Mouse (Mus musculus) liver, adult 2 months (tissue): Measurements from ENCODE around the gene Folr1. TPM values are rescaled to one million over a fixed set of nuclear protein-coding genes. Genes with fewer than 3 reads are reported as not detected.

Source experiments
- DNase-seq: peaks from one replicate; pipeline ENCODE4 v3.0.0-alpha.2; 2011; ENCODE audit warnings: low read depth, low spot score; ENCODE audit errors: extremely low read depth
- H3K27ac ChIP-seq: fragments of 200-500 bp; replicated peaks from 2 replicates; pipeline ENCODE4 v1.5.1; 2012; ENCODE audit warnings: low read depth, mild to moderate bottlenecking, control low read depth, inconsistent platforms, low read length; ENCODE audit not compliant: insufficient read depth
- H3K27me3 ChIP-seq: fragments of 200-500 bp; 2 replicates; pipeline ENCODE4 v1.6.1; 2012; ENCODE audit warnings: mild to moderate bottlenecking, moderate library complexity, low read length, inconsistent platforms; ENCODE audit not compliant: control insufficient read depth, insufficient read depth
- H3K36me3 ChIP-seq: fragments of 200-500 bp; 2 replicates; pipeline ENCODE4 v1.6.1; 2012; ENCODE audit warnings: low read length, inconsistent platforms; ENCODE audit not compliant: control insufficient read depth, insufficient read depth
- H3K4me1 ChIP-seq: fragments of 200-500 bp; 2 replicates; pipeline ENCODE4 v1.6.1; 2011; ENCODE audit warnings: low read length; ENCODE audit not compliant: control insufficient read depth, insufficient read depth
- H3K4me3 ChIP-seq: fragments of 200-500 bp; 2 replicates; pipeline ENCODE4 v1.5.1; 2011; ENCODE audit warnings: low read depth, mild to moderate bottlenecking, control low read depth, low read length, moderate library complexity; ENCODE audit not compliant: insufficient read depth
- H3K79me2 ChIP-seq: fragments of 200-500 bp; 2 replicates; pipeline ENCODE4 v1.6.1; 2012; ENCODE audit warnings: inconsistent platforms, mild to moderate bottlenecking, low read length, moderate library complexity; ENCODE audit not compliant: control insufficient read depth, insufficient read depth
- H3K9ac ChIP-seq: fragments of 200-500 bp; 2 replicates; pipeline ENCODE4 v1.6.1; 2012; ENCODE audit warnings: low read depth, mild to moderate bottlenecking, control low read depth, inconsistent platforms, low read length
- CTCF ChIP-seq: fragments of 200-500 bp; IDR thresholded peaks from 2 replicates; pipeline ENCODE4 v1.5.1; 2011; ENCODE audit warnings: low read depth, low read length, control low read depth
- POLR2A ChIP-seq: fragments of 200-500 bp; IDR thresholded peaks from 2 replicates; pipeline ENCODE4 v1.6.1; 2011; ENCODE audit warnings: low read length, control low read depth; ENCODE audit not compliant: insufficient read depth; ENCODE audit errors: extremely low read depth
- WGBS: fragments of 180-500 bp; shearing (Covaris S2); methylation state at CpG from one replicate; pipeline ENCODE4 v1.1.7; 2018; 5-methylcytosine and 5-hydroxymethylcytosine counted together
- polyA plus RNA-seq: library from polyadenylated mRNA; depleted of rRNA; stranded (reverse); fragments of >200 nt; gene quantifications from 2 replicates; pipeline ENCODE4 v1.2.3, GENCODE M21; 2012
- total RNA-seq: library from RNA; depleted of rRNA; stranded (reverse); fragments of >200 nt; gene quantifications from 2 replicates; pipeline ENCODE4 v1.2.3, GENCODE M21; 2014

The Folr1 gene
- total and polyA plus RNA-seq, 2 experiments, result 0.23 TPM; not detected in 1

DNA sequence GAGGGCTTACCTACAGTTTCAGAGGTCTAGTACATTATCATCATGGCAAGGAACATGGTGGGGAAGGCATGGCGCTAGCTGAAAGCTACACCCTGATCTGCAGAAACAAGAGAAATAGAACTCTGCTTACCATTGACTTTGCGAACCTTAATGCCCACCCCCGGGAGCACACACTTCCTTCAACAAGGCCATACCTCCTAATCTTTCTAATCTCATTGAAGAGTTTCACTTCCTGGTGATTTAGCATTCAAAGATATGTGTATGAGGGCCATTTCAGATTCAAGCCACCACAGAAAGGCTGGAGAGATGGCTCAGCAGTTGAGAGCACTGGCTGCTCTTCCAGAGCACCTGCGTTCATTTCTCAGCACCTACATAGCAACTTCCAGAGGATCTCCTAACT is 13.5 kb downstream of the Folr1 start, which contains the start of gene Folr2:
Gene Folr2 (minus strand): TSS at position 101 of the 400 bp plus-strand sequence.
- Histone ChIP-seq H3K4me3 (no peak within 1 kb of the TSS), H3K36me3 (no peaks in the 10 kb centered on the region), H3K79me2 (no peaks in the 10 kb centered on the region), H3K27ac (no peak within 1 kb of the TSS), H3K27me3 (no peaks in the 10 kb centered on the region), H3K4me1 (no peaks in the 10 kb centered on the region), H3K9ac (no peak within 1 kb of the TSS)
- WGBS, result 88% methylated on average over 4 of the region's 4 CpGs
- TF ChIP-seq CTCF (no peak), POLR2A (no peak)
- no peak for DNase-seq

DNA sequence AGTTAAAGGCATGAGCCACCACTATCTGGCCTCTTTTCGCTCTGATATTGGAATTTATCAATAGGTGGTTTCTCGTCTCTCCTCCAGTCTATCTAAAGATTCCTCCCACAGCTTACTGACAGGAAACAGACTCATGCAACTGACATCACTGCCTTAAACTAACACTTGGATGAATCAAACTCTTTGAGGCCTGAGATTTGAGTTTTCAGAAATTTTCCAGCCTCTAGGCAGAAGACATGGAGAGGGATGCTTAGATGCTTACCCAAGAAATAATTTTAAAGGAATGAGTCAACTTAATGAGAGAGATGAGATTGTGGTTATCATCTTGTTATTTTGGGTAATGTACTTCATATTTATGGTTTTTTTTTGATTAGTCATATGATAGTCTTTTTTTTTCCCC is 16.8 kb downstream of the Folr1 start:
- H3K9ac ChIP-seq, result no peak overlapping the region
- H3K27me3 ChIP-seq, result no peaks in the 10 kb centered on the region
- H3K36me3 ChIP-seq, result no peaks in the 10 kb centered on the region
- H3K4me3 ChIP-seq, result no peak overlapping the region
- no peaks in the 10 kb centered on the region for H3K79me2 ChIP-seq
- DNase-seq, result no peak
- H3K4me1 ChIP-seq, result peaks cover under 1% of the 10 kb centered on the region; the same call in 1 of the 2 replicates
- WGBS, result 83% methylated on average over 2 of the region's 2 CpGs
- TF ChIP-seq CTCF, result no peak
- no peak overlapping the region for H3K27ac ChIP-seq

DNA sequence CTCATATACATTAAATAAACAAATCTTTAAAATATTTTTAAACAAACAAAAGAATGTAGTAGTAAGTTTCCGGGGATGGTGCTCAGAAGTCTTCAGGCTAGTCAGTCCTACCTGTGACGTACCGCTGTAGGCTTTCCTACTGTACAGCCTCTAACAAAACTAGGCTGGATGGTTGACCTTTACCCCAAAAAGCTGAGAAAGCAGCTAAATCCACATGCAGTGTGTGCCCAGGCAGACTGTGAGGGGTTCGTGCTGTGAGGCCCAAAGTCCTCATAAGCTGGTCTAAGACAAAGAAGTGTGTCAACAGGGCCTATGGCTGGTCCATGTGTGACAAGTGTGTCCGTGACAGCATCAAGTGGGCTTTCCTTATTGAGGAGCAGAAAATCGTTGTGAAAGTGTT is 17.7 kb downstream of the Folr1 start:
- no peak for DNase-seq
- TF ChIP-seq CTCF, result no peak
- no peak for TF ChIP-seq POLR2A
- no peaks in the 10 kb centered on the region for H3K79me2 ChIP-seq
- H3K27me3 ChIP-seq, result no peaks in the 10 kb centered on the region
- no peak overlapping the region for H3K9ac ChIP-seq
- no peak overlapping the region for H3K4me3 ChIP-seq
- H3K27ac ChIP-seq, result no peak overlapping the region
- no peaks in the 10 kb centered on the region for H3K36me3 ChIP-seq
- 79% methylated on average over 6 of the region's 6 CpGs for WGBS
- peaks cover 3% of the 10 kb centered on the region; the same call in 1 of the 2 replicates for H3K4me1 ChIP-seq

DNA sequence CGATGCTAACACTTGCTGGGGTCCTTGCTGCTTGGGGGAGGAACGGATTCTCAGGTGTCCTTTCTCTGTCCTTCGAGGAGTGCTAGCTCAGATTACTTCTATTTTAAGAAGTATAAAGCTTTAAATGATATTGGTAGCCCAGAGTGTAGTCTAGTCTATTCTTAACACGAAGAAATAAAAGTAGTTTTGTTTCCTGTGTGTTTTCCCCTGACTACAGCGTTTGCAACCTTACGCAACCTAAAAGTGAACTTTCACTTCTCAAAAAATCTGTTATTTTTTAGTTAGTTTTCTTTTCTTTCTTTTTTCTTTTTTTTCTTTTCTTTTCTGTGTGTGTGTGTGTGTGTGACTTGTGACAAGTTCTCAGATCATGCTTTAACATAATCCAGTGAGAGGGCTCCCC is 18.9 kb downstream of the Folr1 start:
- H3K27ac ChIP-seq, result no peak overlapping the region
- no peak overlapping the region for H3K9ac ChIP-seq
- H3K79me2 ChIP-seq, result no peaks in the 10 kb centered on the region
- no peak for TF ChIP-seq CTCF
- no peak for TF ChIP-seq POLR2A
- H3K4me3 ChIP-seq, result no peak overlapping the region
- H3K36me3 ChIP-seq, result no peaks in the 10 kb centered on the region
- no peak for DNase-seq
- peaks cover 3% of the 10 kb centered on the region; the same call in 1 of the 2 replicates for H3K4me1 ChIP-seq
- WGBS, result 63% methylated on average over 6 of the region's 6 CpGs
- no peaks in the 10 kb centered on the region for H3K27me3 ChIP-seq

DNA sequence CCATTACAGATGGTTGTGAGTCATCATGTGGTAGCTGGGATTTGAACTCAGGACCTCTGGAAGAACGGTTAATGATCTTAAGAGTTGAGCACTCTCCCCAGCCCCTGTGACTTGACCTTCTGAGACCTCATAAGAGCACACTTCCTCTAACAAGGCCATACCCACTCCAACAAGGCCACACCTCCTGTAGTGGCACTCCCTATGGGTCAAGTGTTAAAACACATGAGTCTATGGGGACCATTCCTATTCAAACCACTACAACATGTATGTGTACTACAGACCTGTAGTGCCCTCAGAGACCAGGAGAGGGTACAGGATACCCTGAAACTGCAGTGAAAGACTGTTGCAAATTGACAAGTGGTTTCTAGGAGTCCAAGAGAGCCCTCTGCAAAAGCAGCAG is 22.7 kb downstream of the Folr1 start:
- no peaks in the 10 kb centered on the region for H3K36me3 ChIP-seq
- no peak overlapping the region for H3K9ac ChIP-seq
- no peaks in the 10 kb centered on the region for H3K79me2 ChIP-seq

DNA sequence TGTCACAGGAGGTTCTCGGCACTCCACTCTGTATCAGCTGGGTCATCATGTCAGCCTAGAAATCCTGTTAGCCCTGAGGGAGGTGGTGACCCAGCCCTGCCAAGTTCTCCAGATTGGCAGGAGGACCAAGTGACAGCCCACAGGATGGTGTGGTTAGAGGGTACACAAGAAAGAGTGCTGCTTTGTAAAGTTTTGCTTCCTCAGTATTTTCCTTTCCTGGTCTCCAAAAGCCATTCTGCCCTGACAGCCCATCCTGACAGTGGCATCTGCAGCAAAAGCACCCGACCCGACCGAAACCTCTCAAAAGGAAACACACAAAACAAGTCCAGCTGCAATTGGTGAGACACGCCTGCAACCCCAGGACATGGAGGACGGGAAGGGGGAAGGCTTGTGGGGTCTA is 26.4 kb downstream of the Folr1 start:
- H3K79me2 ChIP-seq, result no peaks in the 10 kb centered on the region
- H3K36me3 ChIP-seq, result no peaks in the 10 kb centered on the region
- WGBS, result 78% methylated on average over 6 of the region's 6 CpGs

More for the DNA sequence above, 22.7 kb downstream of the Folr1 start:
- Histone ChIP-seq H3K27me3 (no peaks in the 10 kb centered on the region), H3K27ac (no peak overlapping the region), H3K4me1 (peaks cover 3% of the 10 kb centered on the region; the same call in 1 of the 2 replicates), H3K4me3 (no peak overlapping the region)
- DNase-seq, result no peak
- 82% methylated on average over 1 of the region's 1 CpGs for WGBS
- TF ChIP-seq POLR2A (no peak), CTCF (no peak)

More for the DNA sequence above, 26.4 kb downstream of the Folr1 start:
- no peak overlapping the region for H3K27ac ChIP-seq
- H3K4me1 ChIP-seq, result peaks cover 3% of the 10 kb centered on the region; the same call in 1 of the 2 replicates
- H3K4me3 ChIP-seq, result peak overlapping the region; percentile 29
- TF ChIP-seq CTCF, result no peak
- TF ChIP-seq POLR2A, result no peak
- H3K27me3 ChIP-seq, result no peaks in the 10 kb centered on the region
- no peak for DNase-seq
- H3K9ac ChIP-seq, result no peak overlapping the region
